Mouse (Mus musculus): Measurements from ENCODE around the gene Serpinb1a. TPM values are rescaled to one million over a fixed set of nuclear protein-coding genes. Genes with fewer than 3 reads are reported as not detected.

The Serpinb1a gene
- total and polyA plus RNA-seq, 3 experiments: 8.7 TPM; not detected in 2

DNA sequence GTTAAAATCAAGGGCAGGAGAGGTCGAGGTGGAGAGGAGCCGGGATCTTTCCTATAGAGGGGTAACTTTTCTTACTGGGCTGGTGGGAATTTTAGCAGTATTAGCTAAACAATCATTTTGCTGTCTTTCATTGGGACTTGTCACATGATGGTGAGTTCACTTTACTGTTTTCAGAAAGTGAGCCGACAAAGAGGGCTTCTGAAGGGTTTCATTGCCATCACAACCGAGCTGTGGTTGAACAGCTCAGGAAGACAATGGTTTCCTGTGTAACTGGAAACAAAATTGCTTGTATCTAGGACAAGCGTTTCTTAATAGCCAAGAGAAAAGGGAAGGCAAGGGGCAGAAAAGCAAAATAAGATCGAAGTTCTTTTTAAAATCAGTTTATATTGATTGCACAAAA is 17.7 kb downstream of the Serpinb1a start:
- peaks cover 13% of the 10 kb centered on the region for H3K27me3 ChIP-seq (ENCODE audit: insufficient read depth, low read length)
- no peak for TF ChIP-seq GATA1 (IDR thresholded peaks at IDR 0.05; ENCODE audit: borderline replicate concordance, low read length)
- no peak for TF ChIP-seq POLR2AphosphoS5 (IDR thresholded peaks at IDR 0.05; ENCODE audit: insufficient replicate concordance, low read depth, low read length)
- no peak for TF ChIP-seq GATA2 (IDR thresholded peaks at IDR 0.05; ENCODE audit: borderline replicate concordance, low read depth, low read length)
- no peak for TF ChIP-seq TAL1 (conservative IDR thresholded peaks at IDR 0.05; ENCODE audit: low read depth, low read length)
- TF ChIP-seq CTCF (IDR thresholded peaks at IDR 0.05; ENCODE audit: low read depth, low read length): no peak
- H3K9me3 ChIP-seq (replicated peaks): no peaks in the 10 kb centered on the region
- no peaks in the 10 kb centered on the region for H3K36me3 ChIP-seq (replicated peaks)
- H3K4me3 ChIP-seq (ENCODE audit: low read depth, low read length): no peak overlapping the region
- no peak for ATAC-seq (ENCODE audit: extremely low read depth, insufficient number of reproducible peaks, low FRiP score, poor library complexity, severe bottlenecking)
- no peak for DNase-seq (ENCODE audit: low spot score)
- H3K4me1 ChIP-seq (ENCODE audit: insufficient read depth, low read depth, low read length): no peaks in the 10 kb centered on the region

GRCm38 (mm10) chr13:32832776-32833175 is 18.2 kb downstream of the Serpinb1a start:
- H3K4me3 ChIP-seq (ENCODE audit: low read depth, low read length): no peak overlapping the region
- DNase-seq (ENCODE audit: low spot score) (no peak), ATAC-seq (ENCODE audit: extremely low read depth, insufficient number of reproducible peaks, low FRiP score, poor library complexity, severe bottlenecking) (no peak)
- H3K27me3 ChIP-seq (ENCODE audit: insufficient read depth, low read length): peaks cover 13% of the 10 kb centered on the region
- H3K36me3 ChIP-seq (replicated peaks): no peaks in the 10 kb centered on the region
- H3K9me3 ChIP-seq (replicated peaks): no peaks in the 10 kb centered on the region
- TF ChIP-seq POLR2AphosphoS5 (IDR thresholded peaks at IDR 0.05; ENCODE audit: insufficient replicate concordance, low read depth, low read length) (no peak), GATA2 (IDR thresholded peaks at IDR 0.05; ENCODE audit: borderline replicate concordance, low read depth, low read length) (no peak), TAL1 (conservative IDR thresholded peaks at IDR 0.05; ENCODE audit: low read depth, low read length) (no peak), GATA1 (IDR thresholded peaks at IDR 0.05; ENCODE audit: borderline replicate concordance, low read length) (no peak), CTCF (IDR thresholded peaks at IDR 0.05; ENCODE audit: low read depth, low read length) (no peak)
- no peaks in the 10 kb centered on the region for H3K4me1 ChIP-seq (ENCODE audit: insufficient read depth, low read depth, low read length)

GRCm38 (mm10) chr13:32831505-32832273 is 19.3 kb downstream of the Serpinb1a start:
- TF ChIP-seq GATA1 (IDR thresholded peaks at IDR 0.05; ENCODE audit: borderline replicate concordance, low read length) (no peak), POLR2AphosphoS5 (IDR thresholded peaks at IDR 0.05; ENCODE audit: insufficient replicate concordance, low read depth, low read length) (no peak), CTCF (IDR thresholded peaks at IDR 0.05; ENCODE audit: low read depth, low read length) (no peak), GATA2 (IDR thresholded peaks at IDR 0.05; ENCODE audit: borderline replicate concordance, low read depth, low read length) (no peak), TAL1 (conservative IDR thresholded peaks at IDR 0.05; ENCODE audit: low read depth, low read length) (no peak)
- Histone ChIP-seq H3K27me3 (ENCODE audit: insufficient read depth, low read length) (peaks cover 13% of the 10 kb centered on the region; the same call in 1 of the 2 replicates), H3K36me3 (replicated peaks) (peaks cover under 1% of the 10 kb centered on the region), H3K9me3 (replicated peaks) (no peaks in the 10 kb centered on the region), H3K4me3 (ENCODE audit: low read depth, low read length) (no peak overlapping the region), H3K4me1 (ENCODE audit: insufficient read depth, low read depth, low read length) (no peaks in the 10 kb centered on the region)
- ATAC-seq (ENCODE audit: extremely low read depth, insufficient number of reproducible peaks, low FRiP score, poor library complexity, severe bottlenecking): no peak
- no peak for DNase-seq (ENCODE audit: low spot score)

DNA sequence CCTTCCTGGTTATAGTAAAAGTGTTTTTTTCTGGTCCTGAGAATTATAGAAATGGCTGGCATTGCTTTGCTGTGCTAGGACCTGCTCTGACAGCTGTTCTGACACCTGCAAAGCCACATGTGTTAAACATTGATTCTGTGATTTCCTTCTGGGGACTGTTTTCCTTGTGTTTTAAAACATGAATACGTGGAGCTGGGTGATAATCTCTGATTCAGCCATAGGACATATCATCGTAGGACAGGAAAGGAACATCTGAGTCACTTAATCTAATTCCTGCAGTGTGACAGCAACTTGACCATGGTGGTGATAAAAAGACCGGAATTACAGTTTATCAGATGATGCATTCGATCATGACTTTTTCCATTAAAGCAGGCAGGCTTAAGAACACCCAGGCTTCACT is 22.1 kb downstream of the Serpinb1a start:
- ATAC-seq (ENCODE audit: extremely low read depth, insufficient number of reproducible peaks, low FRiP score, poor library complexity, severe bottlenecking): peak; percentile 78
- DNase-seq (ENCODE audit: low spot score): no peak
- Histone ChIP-seq H3K4me1 (ENCODE audit: insufficient read depth, low read depth, low read length) (no peaks in the 10 kb centered on the region), H3K27me3 (ENCODE audit: insufficient read depth, low read length) (peaks cover 7% of the 10 kb centered on the region; the same call in 1 of the 2 replicates), H3K36me3 (replicated peaks) (peaks cover 9% of the 10 kb centered on the region), H3K9me3 (replicated peaks) (no peaks in the 10 kb centered on the region), H3K4me3 (ENCODE audit: low read depth, low read length) (no peak overlapping the region)
- TF ChIP-seq GATA1 (IDR thresholded peaks at IDR 0.05; ENCODE audit: borderline replicate concordance, low read length) (no peak), CTCF (IDR thresholded peaks at IDR 0.05; ENCODE audit: low read depth, low read length) (no peak), GATA2 (IDR thresholded peaks at IDR 0.05; ENCODE audit: borderline replicate concordance, low read depth, low read length) (no peak), POLR2AphosphoS5 (IDR thresholded peaks at IDR 0.05; ENCODE audit: insufficient replicate concordance, low read depth, low read length) (no peak), TAL1 (conservative IDR thresholded peaks at IDR 0.05; ENCODE audit: low read depth, low read length) (no peak)

GRCm38 (mm10) chr13:32827951-32828350 is 23.0 kb downstream of the Serpinb1a start:
- no peak for ATAC-seq (ENCODE audit: extremely low read depth, insufficient number of reproducible peaks, low FRiP score, poor library complexity, severe bottlenecking)
- TF ChIP-seq TAL1 (conservative IDR thresholded peaks at IDR 0.05; ENCODE audit: low read depth, low read length) (no peak), GATA2 (IDR thresholded peaks at IDR 0.05; ENCODE audit: borderline replicate concordance, low read depth, low read length) (no peak), POLR2AphosphoS5 (IDR thresholded peaks at IDR 0.05; ENCODE audit: insufficient replicate concordance, low read depth, low read length) (no peak), GATA1 (IDR thresholded peaks at IDR 0.05; ENCODE audit: borderline replicate concordance, low read length) (no peak), CTCF (IDR thresholded peaks at IDR 0.05; ENCODE audit: low read depth, low read length) (peak; percentile 57)
- H3K4me3 ChIP-seq (ENCODE audit: low read depth, low read length): no peak overlapping the region
- peaks cover 15% of the 10 kb centered on the region for H3K36me3 ChIP-seq (replicated peaks)
- no peaks in the 10 kb centered on the region for H3K9me3 ChIP-seq (replicated peaks)
- peaks cover 7% of the 10 kb centered on the region; the same call in 1 of the 2 replicates for H3K27me3 ChIP-seq (ENCODE audit: insufficient read depth, low read length)
- DNase-seq (ENCODE audit: low spot score): no peak
- no peaks in the 10 kb centered on the region for H3K4me1 ChIP-seq (ENCODE audit: insufficient read depth, low read depth, low read length)

DNA sequence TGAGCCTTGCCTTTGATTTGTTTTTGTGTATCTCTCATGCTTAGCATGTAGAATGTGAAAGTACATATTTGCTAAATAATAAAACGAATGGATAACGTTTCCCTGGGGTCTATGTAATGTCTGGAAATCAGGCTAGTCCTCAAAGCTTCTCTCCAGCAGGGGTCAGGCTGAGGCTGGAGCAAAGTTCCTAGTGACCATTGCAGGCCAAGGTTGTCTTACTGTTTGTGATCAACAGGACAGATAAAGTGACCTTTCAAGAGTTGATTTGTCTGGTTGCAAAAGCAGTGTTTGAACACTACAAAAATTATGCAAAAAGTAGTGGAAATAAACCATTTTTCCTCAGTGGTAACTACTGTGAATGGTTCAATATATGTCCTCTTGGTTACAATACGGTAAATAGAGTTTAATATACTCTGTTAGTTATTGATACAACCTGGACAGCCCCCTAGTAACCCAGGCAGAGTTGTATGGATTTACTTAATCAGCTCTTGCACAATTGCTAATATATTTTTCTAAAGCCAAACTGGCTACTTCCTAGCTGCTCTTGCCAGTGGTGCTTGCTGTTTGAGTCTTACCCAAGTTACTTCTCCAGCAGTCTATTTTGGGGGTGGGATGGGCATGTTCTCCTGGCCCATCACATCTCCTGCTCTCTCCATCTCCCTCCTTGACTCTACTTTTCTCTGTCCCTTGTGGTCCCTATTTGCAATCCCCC is 23.7 kb downstream of the Serpinb1a start:
- no peaks in the 10 kb centered on the region for H3K4me1 ChIP-seq (ENCODE audit: insufficient read depth, low read depth, low read length)
- no peak overlapping the region for H3K4me3 ChIP-seq (ENCODE audit: low read depth, low read length)
- H3K27me3 ChIP-seq (ENCODE audit: insufficient read depth, low read length): peaks cover 4% of the 10 kb centered on the region; the same call in 1 of the 2 replicates
- H3K9me3 ChIP-seq (replicated peaks): no peaks in the 10 kb centered on the region
- TF ChIP-seq CTCF (IDR thresholded peaks at IDR 0.05; ENCODE audit: low read depth, low read length) (no peak), GATA2 (IDR thresholded peaks at IDR 0.05; ENCODE audit: borderline replicate concordance, low read depth, low read length) (no peak), POLR2AphosphoS5 (IDR thresholded peaks at IDR 0.05; ENCODE audit: insufficient replicate concordance, low read depth, low read length) (no peak), GATA1 (IDR thresholded peaks at IDR 0.05; ENCODE audit: borderline replicate concordance, low read length) (no peak), TAL1 (conservative IDR thresholded peaks at IDR 0.05; ENCODE audit: low read depth, low read length) (no peak)
- H3K36me3 ChIP-seq (replicated peaks): peaks cover 21% of the 10 kb centered on the region
- no peak for DNase-seq (ENCODE audit: low spot score)
- no peak for ATAC-seq (ENCODE audit: extremely low read depth, insufficient number of reproducible peaks, low FRiP score, poor library complexity, severe bottlenecking)
